Mouse (Mus musculus): ENCODE measurements around the gene Zglp1. TPM values are rescaled to one million over a fixed set of nuclear protein-coding genes. Genes with fewer than 3 reads are reported as not detected.

Zglp1 gene
- total and polyA plus RNA-seq, 3 experiments: 1.1 to 8.0 TPM; not detected in 1

Other genes with a start within 250 kb of the Zglp1 start
- gene Rdh8, start 248.6 kb downstream of the Zglp1 start, total RNA-seq (2012; rRNA removed): not detected in 2 replicates
- gene Rdh8, start 248.6 kb downstream of the Zglp1 start, polyA plus RNA-seq (2012; ENCODE audit: insufficient read depth in 1 of 2, insufficient read length in 2 of 2, low read depth in 1 of 2, low replicate concordance in 2 of 2, missing spikeins in 1 of 2): not detected
- gene A230050P20Rik, start 198.5 kb downstream of the Zglp1 start, total RNA-seq (2012; rRNA removed): 53.9 and 63.7 TPM in 2 replicates
- gene A230050P20Rik, start 198.5 kb downstream of the Zglp1 start, polyA plus RNA-seq (2012; ENCODE audit: insufficient read depth in 1 of 2, insufficient read length in 2 of 2, low read depth in 1 of 2, low replicate concordance in 2 of 2, missing spikeins in 1 of 2): 100 to 1,000 TPM; 190 to 199 TPM
- 10.9 and 18.1 TPM in 2 replicates for gene Angptl6, start 187.4 kb downstream of the Zglp1 start, total RNA-seq (2012; rRNA removed)
- 10 to 100 TPM in 1 of 2 experiments, not detected in 1; 22.6 TPM for gene Angptl6, start 187.4 kb downstream of the Zglp1 start, polyA plus RNA-seq (2012; ENCODE audit: insufficient read depth in 1 of 2, insufficient read length in 2 of 2, low read depth in 1 of 2, low replicate concordance in 2 of 2, missing spikeins in 1 of 2)
- gene Ppan, start 178.9 kb downstream of the Zglp1 start, total RNA-seq (2012; rRNA removed): 612 and 763 TPM in 2 replicates
- 100 to 1,000 TPM; 251 to 953 TPM for gene Ppan, start 178.9 kb downstream of the Zglp1 start, polyA plus RNA-seq (2012; ENCODE audit: insufficient read depth in 1 of 2, insufficient read length in 2 of 2, low read depth in 1 of 2, low replicate concordance in 2 of 2, missing spikeins in 1 of 2)
- gene Eif3g, start 168.5 kb downstream of the Zglp1 start, total RNA-seq (2012; rRNA removed): 1,228 and 1,516 TPM in 2 replicates
- gene Eif3g, start 168.5 kb downstream of the Zglp1 start, polyA plus RNA-seq (2012; ENCODE audit: insufficient read depth in 1 of 2, insufficient read length in 2 of 2, low read depth in 1 of 2, low replicate concordance in 2 of 2, missing spikeins in 1 of 2): 1,000 to 10,000 TPM in 1 of 2 experiments, not detected in 1; 1,873 TPM
- gene Dnmt1, start 107.2 kb downstream of the Zglp1 start, total RNA-seq (2012; rRNA removed): 412 and 448 TPM in 2 replicates
- gene Dnmt1, start 107.2 kb downstream of the Zglp1 start, polyA plus RNA-seq (2012; ENCODE audit: insufficient read depth in 1 of 2, insufficient read length in 2 of 2, low read depth in 1 of 2, low replicate concordance in 2 of 2, missing spikeins in 1 of 2): 1,000 to 10,000 TPM in 1 of 2 experiments, 100 to 1,000 TPM in 1; 681 to 1,953 TPM
- 6.4 and 6.6 TPM in 2 replicates for gene S1pr2, start 90.3 kb downstream of the Zglp1 start, total RNA-seq (2012; rRNA removed)
- gene S1pr2, start 90.3 kb downstream of the Zglp1 start, polyA plus RNA-seq (2012; ENCODE audit: insufficient read depth in 1 of 2, insufficient read length in 2 of 2, low read depth in 1 of 2, low replicate concordance in 2 of 2, missing spikeins in 1 of 2): 10 to 100 TPM in 1 of 2 experiments, not detected in 1; 27.4 TPM
- gene Mrpl4, start 64.4 kb downstream of the Zglp1 start, total RNA-seq (2012; rRNA removed): 280 and 282 TPM in 2 replicates
- gene Mrpl4, start 64.4 kb downstream of the Zglp1 start, polyA plus RNA-seq (2012; ENCODE audit: insufficient read depth in 1 of 2, insufficient read length in 2 of 2, low read depth in 1 of 2, low replicate concordance in 2 of 2, missing spikeins in 1 of 2): 100 to 1,000 TPM in 1 of 2 experiments, not detected in 1; 474 TPM
- 24.4 and 26.0 TPM in 2 replicates for gene Icam1, start 51.1 kb downstream of the Zglp1 start, total RNA-seq (2012; rRNA removed)
- 10 to 100 TPM in 1 of 2 experiments, not detected in 1; 31.0 TPM for gene Icam1, start 51.1 kb downstream of the Zglp1 start, polyA plus RNA-seq (2012; ENCODE audit: insufficient read depth in 1 of 2, insufficient read length in 2 of 2, low read depth in 1 of 2, low replicate concordance in 2 of 2, missing spikeins in 1 of 2)
- 259 and 260 TPM in 2 replicates for gene Icam4, start 37.7 kb downstream of the Zglp1 start, total RNA-seq (2012; rRNA removed)
- 100 to 1,000 TPM; 193 to 268 TPM for gene Icam4, start 37.7 kb downstream of the Zglp1 start, polyA plus RNA-seq (2012; ENCODE audit: insufficient read depth in 1 of 2, insufficient read length in 2 of 2, low read depth in 1 of 2, low replicate concordance in 2 of 2, missing spikeins in 1 of 2)
- gene Icam5, start 35.0 kb downstream of the Zglp1 start, total RNA-seq (2012; rRNA removed): 4.8 TPM in 2 replicates
- gene Icam5, start 35.0 kb downstream of the Zglp1 start, polyA plus RNA-seq (2012; ENCODE audit: insufficient read depth in 1 of 2, insufficient read length in 2 of 2, low read depth in 1 of 2, low replicate concordance in 2 of 2, missing spikeins in 1 of 2): 1 to 10 TPM in 1 of 2 experiments, not detected in 1; 9.5 TPM
- gene Gm49373, start 6.0 kb upstream of the Zglp1 start, total RNA-seq (2012; rRNA removed): 4.6 and 6.4 TPM in 2 replicates
- 1 to 10 TPM in 1 of 2 experiments, not detected in 1; 8.3 TPM for gene Gm49373, start 6.0 kb upstream of the Zglp1 start, polyA plus RNA-seq (2012; ENCODE audit: insufficient read depth in 1 of 2, insufficient read length in 2 of 2, low read depth in 1 of 2, low replicate concordance in 2 of 2, missing spikeins in 1 of 2)
- gene Fdx1l, start 6.5 kb upstream of the Zglp1 start, total RNA-seq (2012; rRNA removed): 198 and 247 TPM in 2 replicates
- 100 to 1,000 TPM; 305 to 361 TPM for gene Fdx1l, start 6.5 kb upstream of the Zglp1 start, polyA plus RNA-seq (2012; ENCODE audit: insufficient read depth in 1 of 2, insufficient read length in 2 of 2, low read depth in 1 of 2, low replicate concordance in 2 of 2, missing spikeins in 1 of 2)
- 42.1 and 47.8 TPM in 2 replicates for gene Gm38431, start 24.9 kb upstream of the Zglp1 start, total RNA-seq (2012; rRNA removed)
- 100 to 1,000 TPM in 1 of 2 experiments, 10 to 100 TPM in 1; 38.9 to 191 TPM for gene Gm38431, start 24.9 kb upstream of the Zglp1 start, polyA plus RNA-seq (2012; ENCODE audit: insufficient read depth in 1 of 2, insufficient read length in 2 of 2, low read depth in 1 of 2, low replicate concordance in 2 of 2, missing spikeins in 1 of 2)
- 50.0 and 60.1 TPM in 2 replicates for gene Raver1, start 24.9 kb upstream of the Zglp1 start, total RNA-seq (2012; rRNA removed)
- gene Raver1, start 24.9 kb upstream of the Zglp1 start, polyA plus RNA-seq (2012; ENCODE audit: insufficient read depth in 1 of 2, insufficient read length in 2 of 2, low read depth in 1 of 2, low replicate concordance in 2 of 2, missing spikeins in 1 of 2): 100 to 1,000 TPM in 1 of 2 experiments, not detected in 1; 291 TPM
- 43.8 and 45.6 TPM in 2 replicates for gene Tyk2, start 64.2 kb upstream of the Zglp1 start, total RNA-seq (2012; rRNA removed)
- gene Tyk2, start 64.2 kb upstream of the Zglp1 start, polyA plus RNA-seq (2012; ENCODE audit: insufficient read depth in 1 of 2, insufficient read length in 2 of 2, low read depth in 1 of 2, low replicate concordance in 2 of 2, missing spikeins in 1 of 2): 10 to 100 TPM in 1 of 2 experiments, not detected in 1; 63.3 TPM
- gene Cdc37, start 82.9 kb upstream of the Zglp1 start, total RNA-seq (2012; rRNA removed): 751 and 779 TPM in 2 replicates
- 1,000 to 10,000 TPM in 1 of 2 experiments, 100 to 1,000 TPM in 1; 914 to 1,631 TPM for gene Cdc37, start 82.9 kb upstream of the Zglp1 start, polyA plus RNA-seq (2012; ENCODE audit: insufficient read depth in 1 of 2, insufficient read length in 2 of 2, low read depth in 1 of 2, low replicate concordance in 2 of 2, missing spikeins in 1 of 2)
- 13.8 and 16.6 TPM in 2 replicates for gene Pde4a, start 98.6 kb upstream of the Zglp1 start, total RNA-seq (2012; rRNA removed)
- 10 to 100 TPM; 45.6 to 53.9 TPM for gene Pde4a, start 98.6 kb upstream of the Zglp1 start, polyA plus RNA-seq (2012; ENCODE audit: insufficient read depth in 1 of 2, insufficient read length in 2 of 2, low read depth in 1 of 2, low replicate concordance in 2 of 2, missing spikeins in 1 of 2)
- 168 and 174 TPM in 2 replicates for gene Keap1, start 172.3 kb upstream of the Zglp1 start, total RNA-seq (2012; rRNA removed)
- 100 to 1,000 TPM in 1 of 2 experiments, 10 to 100 TPM in 1; 67.5 to 171 TPM for gene Keap1, start 172.3 kb upstream of the Zglp1 start, polyA plus RNA-seq (2012; ENCODE audit: insufficient read depth in 1 of 2, insufficient read length in 2 of 2, low read depth in 1 of 2, low replicate concordance in 2 of 2, missing spikeins in 1 of 2)
- 0.04 TPM in 1 of 2 replicates, not detected in the other for gene S1pr5, start 181.3 kb upstream of the Zglp1 start, total RNA-seq (2012; rRNA removed)
- under 1 TPM in 1 of 2 experiments, not detected in 1; 0.08 TPM for gene S1pr5, start 181.3 kb upstream of the Zglp1 start, polyA plus RNA-seq (2012; ENCODE audit: insufficient read depth in 1 of 2, insufficient read length in 2 of 2, low read depth in 1 of 2, low replicate concordance in 2 of 2, missing spikeins in 1 of 2)
- gene Atg4d, start 198.2 kb upstream of the Zglp1 start, total RNA-seq (2012; rRNA removed): 76.4 and 83.9 TPM in 2 replicates
- 10 to 100 TPM in 1 of 2 experiments, not detected in 1; 99.7 TPM for gene Atg4d, start 198.2 kb upstream of the Zglp1 start, polyA plus RNA-seq (2012; ENCODE audit: insufficient read depth in 1 of 2, insufficient read length in 2 of 2, low read depth in 1 of 2, low replicate concordance in 2 of 2, missing spikeins in 1 of 2)
- 175 and 199 TPM in 2 replicates for gene Kri1, start 220.9 kb upstream of the Zglp1 start, total RNA-seq (2012; rRNA removed)
- gene Kri1, start 220.9 kb upstream of the Zglp1 start, polyA plus RNA-seq (2012; ENCODE audit: insufficient read depth in 1 of 2, insufficient read length in 2 of 2, low read depth in 1 of 2, low replicate concordance in 2 of 2, missing spikeins in 1 of 2): 100 to 1,000 TPM in 1 of 2 experiments, 10 to 100 TPM in 1; 76.1 to 233 TPM
- gene Cdkn2d, start 224.3 kb upstream of the Zglp1 start, total RNA-seq (2012; rRNA removed): 40.1 and 55.2 TPM in 2 replicates
- gene Cdkn2d, start 224.3 kb upstream of the Zglp1 start, polyA plus RNA-seq (2012; ENCODE audit: insufficient read depth in 1 of 2, insufficient read length in 2 of 2, low read depth in 1 of 2, low replicate concordance in 2 of 2, missing spikeins in 1 of 2): 10 to 100 TPM in 1 of 2 experiments, not detected in 1; 67.9 TPM
- 0.52 and 0.73 TPM in 2 replicates for gene Ap1m2, start 245.2 kb upstream of the Zglp1 start, total RNA-seq (2012; rRNA removed)
- 1 to 10 TPM in 1 of 2 experiments, not detected in 1; 1.0 TPM for gene Ap1m2, start 245.2 kb upstream of the Zglp1 start, polyA plus RNA-seq (2012; ENCODE audit: insufficient read depth in 1 of 2, insufficient read length in 2 of 2, low read depth in 1 of 2, low replicate concordance in 2 of 2, missing spikeins in 1 of 2)

Measured in MEL (cell line).